Comparison of ENCODE assay signal across 25 mouse cellular contexts in the genomic region with DNA sequence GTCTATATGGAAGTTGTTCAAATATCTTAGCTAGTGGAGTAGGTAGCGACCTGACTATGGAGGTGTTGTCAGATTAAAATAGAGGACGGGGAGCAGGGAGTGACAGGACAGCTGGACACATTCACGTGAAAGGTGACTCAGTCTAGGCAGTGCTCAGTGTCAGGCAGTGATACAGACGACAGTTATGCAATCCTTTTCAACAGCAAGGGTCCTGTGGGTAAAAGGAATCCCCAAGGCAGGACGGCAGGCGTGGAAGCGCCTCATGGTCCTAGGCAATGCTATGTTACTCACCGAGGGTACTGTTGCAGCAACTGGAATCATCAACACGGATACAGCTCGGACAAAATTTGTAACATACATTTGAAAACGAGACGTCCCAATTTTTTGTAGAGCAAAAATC.
"Had no signal": no experiment of that assay in that cellular context is flagged by ENCODE, and none has a peak within 500 bp of the region (broad histone marks: within the 10 kb centered on the region; RNA-seq: fewer than 3 reads in every experiment).

No protein-coding gene starts in this region.

- H3K4me2 ChIP-seq: heart, embryonic 12.5 days; hindbrain, embryonic 12.5 days; hindbrain, embryonic 14.5 days; intestine, embryonic 15.5 days; limb, embryonic 12.5 days; liver, embryonic 11.5 days had no signal

- H3K9ac ChIP-seq: heart, embryonic 12.5 days; hindbrain, embryonic 12.5 days; hindbrain, embryonic 14.5 days; intestine, embryonic 15.5 days; limb, embryonic 12.5 days; liver, embryonic 14.5 days had no signal

- H3K9me3 ChIP-seq: hindbrain, embryonic 10.5 days; hindbrain, embryonic 12.5 days; intestine, embryonic 15.5 days; limb, embryonic 10.5 days; limb, embryonic 12.5 days had no signal

- DNase-seq: gastrocnemius, postnatal 10 days; gastrocnemius, postnatal 25 days; heart, adult 2 months; heart, postnatal 10 days; heart, postnatal 4 days; kidney, adult 18-20 months; kidney, adult 8-10 months; kidney, postnatal 10 days; kidney, postnatal 25 days; kidney, postnatal 4 days; liver had no signal

- H3K27ac ChIP-seq: heart, adult 2 months; hindbrain, embryonic 10.5 days; hindbrain, embryonic 12.5 days; hindbrain, embryonic 14.5 days; intestine, embryonic 15.5 days; layer of hippocampus, adult 2 months; left cerebral cortex, adult 2 months; limb, embryonic 10.5 days; limb, embryonic 12.5 days; liver, embryonic 14.5 days had no signal

- H3K27me3 ChIP-seq: heart, embryonic 12.5 days; hindbrain, embryonic 12.5 days; intestine, embryonic 15.5 days; limb, embryonic 12.5 days had no signal

- H3K4me3 ChIP-seq: heart, adult 2 months; heart, embryonic 12.5 days; hindbrain, embryonic 10.5 days; hindbrain, embryonic 12.5 days; intestine, embryonic 15.5 days; layer of hippocampus, adult 2 months; left cerebral cortex, adult 2 months; limb, embryonic 10.5 days; limb, embryonic 12.5 days had no signal

- ATAC-seq: hindbrain, embryonic 16.5 days; inflammation-experienced regulatory T-cells, adult 6 months; intestine, embryonic 15.5 days; intestine, postnatal 0 days had no signal

- H3K4me1 ChIP-seq: hindbrain, embryonic 10.5 days; hindbrain, embryonic 12.5 days; intestine, embryonic 15.5 days; limb, embryonic 10.5 days; limb, embryonic 12.5 days had no signal
